Mouse (Mus musculus) cortical plate, adult 2 months (tissue): ENCODE results near the gene Shq1.

Experiments used
- CTCF ChIP-seq: fragments of 200-500 bp; IDR thresholded peaks from 2 replicates; pipeline ENCODE4 v1.5.1; 2011; ENCODE audit warnings: mild to moderate bottlenecking, control low read depth, low read length; ENCODE audit not compliant: insufficient read depth; ENCODE audit errors: extremely low read depth
- POLR2A ChIP-seq: fragments of 200-500 bp; IDR thresholded peaks from 2 replicates; pipeline ENCODE4 v1.6.1; 2011; ENCODE audit warnings: mild to moderate bottlenecking, low read length, control low read depth; ENCODE audit not compliant: insufficient read depth; ENCODE audit errors: extremely low read depth

DNA sequence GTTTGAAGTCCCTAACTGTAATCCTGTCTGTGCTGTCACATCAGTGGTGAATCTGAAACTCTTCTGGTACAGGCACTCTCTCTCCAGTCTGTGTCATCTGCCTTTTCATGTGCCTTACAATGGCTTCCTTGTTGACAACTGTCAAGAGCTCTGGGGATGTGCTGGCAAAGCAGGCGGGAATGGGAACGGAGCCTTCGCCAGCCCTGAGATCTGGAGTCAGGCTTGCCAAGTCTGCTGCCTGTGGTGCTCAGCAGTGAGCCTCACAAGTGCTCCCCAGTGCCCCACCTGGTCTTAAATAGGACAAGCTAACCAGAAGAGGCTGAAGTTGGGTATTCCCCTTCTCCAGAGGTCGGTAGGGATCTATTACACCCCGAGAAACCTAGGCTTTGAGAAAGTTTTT lies 29.8 kb upstream of the Shq1 start:
- TF ChIP-seq CTCF (no peak), POLR2A (no peak)
